Mouse (Mus musculus): ENCODE measurements around the gene Cacna1i.

- no peak for TF ChIP-seq CTCF (IDR thresholded peaks at IDR 0.05; ENCODE audit: control insufficient read depth, insufficient read depth, low read length)
- no peak for TF ChIP-seq POLR2A (IDR thresholded peaks at IDR 0.05; ENCODE audit: borderline replicate concordance, control insufficient read depth, low read depth, low read length)
Measured at GRCm38 (mm10) chr15:80259406-80260045, 27.5 kb upstream of the Cacna1i start.

Measured in bone marrow, adult 2 months (tissue).